In the genomic region with DNA sequence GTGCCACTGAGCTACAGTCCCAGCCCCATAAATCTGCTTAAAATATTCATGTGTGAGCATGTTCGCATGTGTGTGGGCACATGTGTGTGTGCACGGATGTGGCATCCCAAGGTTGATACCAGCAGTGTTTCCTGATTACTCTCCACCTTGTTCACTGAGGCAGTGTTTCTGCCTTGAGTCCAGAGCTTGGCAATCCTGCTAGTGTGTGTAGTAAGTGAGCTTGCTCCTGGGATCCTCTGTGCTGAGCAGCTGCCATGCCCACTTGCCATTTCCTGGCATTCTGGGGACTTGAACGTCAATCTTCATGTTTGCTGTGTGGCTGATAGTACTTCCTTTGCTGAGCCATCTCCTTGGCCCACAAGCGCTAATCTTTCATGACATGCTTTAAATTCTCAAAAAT, we compare ENCODE assay signal across 19 mouse cellular contexts. TPM values are rescaled to one million over a fixed set of nuclear protein-coding genes. Genes with fewer than 3 reads are reported as not detected.
DNase-seq lines count a peak whose midpoint lies in the region; ATAC-seq and TF ChIP-seq lines count a peak whose summit lies in the region.
"Had no signal": no experiment of that assay in that cellular context is flagged by ENCODE, and none has a peak within 500 bp of the region (broad histone marks: within the 10 kb centered on the region; RNA-seq: fewer than 3 reads in every experiment).

No protein-coding gene starts in this region.

- H3K36me3 ChIP-seq in forebrain, embryonic 10.5 days (replicated peaks), result no peaks in the 10 kb centered on the region
- no peaks in the 10 kb centered on the region for H3K36me3 ChIP-seq in forebrain, embryonic 15.5 days
- H3K36me3 ChIP-seq in midbrain, embryonic 10.5 days, result no peaks in the 10 kb centered on the region
- no peaks in the 10 kb centered on the region for H3K36me3 ChIP-seq in midbrain, postnatal 0 days (ENCODE audit: insufficient read depth, low read length)
- H3K36me3 ChIP-seq: limb, embryonic 12.5 days; liver, embryonic 15.5 days had no signal

- H3K27me3 ChIP-seq in forebrain, embryonic 10.5 days (ENCODE audit: poor library complexity, severe bottlenecking), result no peaks in the 10 kb centered on the region
- no peaks in the 10 kb centered on the region for H3K27me3 ChIP-seq in forebrain, embryonic 15.5 days
- H3K27me3 ChIP-seq in midbrain, embryonic 10.5 days (ENCODE audit: low read depth, poor library complexity, severe bottlenecking), result no peaks in the 10 kb centered on the region
- H3K27me3 ChIP-seq in midbrain, postnatal 0 days (ENCODE audit: insufficient read depth, low read length), result no peaks in the 10 kb centered on the region
- H3K27me3 ChIP-seq: limb, embryonic 12.5 days; liver, embryonic 15.5 days had no signal

- no peak for ATAC-seq in forebrain, embryonic 15.5 days (replicated peaks)
- ATAC-seq in midbrain, postnatal 0 days (ENCODE audit: low FRiP score), result no peak
- ATAC-seq: forebrain, postnatal 0 days; hindbrain, embryonic 16.5 days; intestine, embryonic 16.5 days had no signal

- TF ChIP-seq CTCF in left cerebral cortex, adult 2 months (IDR thresholded peaks at IDR 0.05), result no peak
- TF ChIP-seq CTCF in midbrain, postnatal 0 days (IDR thresholded peaks at IDR 0.05), result no peak

- no peak overlapping the region for H3K9ac ChIP-seq in forebrain, embryonic 15.5 days (replicated peaks)
- no peak overlapping the region for H3K9ac ChIP-seq in midbrain, postnatal 0 days (replicated peaks; ENCODE audit: low read length, poor library complexity, severe bottlenecking)
- H3K9ac ChIP-seq: forebrain, postnatal 0 days; limb, embryonic 12.5 days; liver, embryonic 15.5 days had no signal

- 90% methylated on average over 4 of the region's 4 CpGs for WGBS in forebrain, embryonic 10.5 days
- WGBS in forebrain, embryonic 15.5 days, result 84% methylated on average over 4 of the region's 4 CpGs
- WGBS in midbrain, embryonic 10.5 days, result 85% methylated on average over 4 of the region's 4 CpGs
- 86% methylated on average over 4 of the region's 4 CpGs for WGBS in midbrain, postnatal 0 days

- intact Hi-C loops in left cerebral cortex, adult 2 months (cut with DNase I), result loop anchor here (5.0 kb wide), 1 partner anchor 63 kb away; no protein-coding TSS in a partner anchor

- DNase-seq in forebrain, embryonic 10.5 days (ENCODE audit: extremely low spot score, low spot score), result peak; percentile 9
- DNase-seq in left cerebral cortex, adult 2 months (ENCODE audit: extremely low spot score in 1 of 2, low spot score in 2 of 2), result peak in 1 of 2 experiments; percentile 7
- DNase-seq in left cerebral cortex, adult 8-10 months (ENCODE audit: low spot score in 2 of 2), result no peak
- peak; percentile 7 for DNase-seq in midbrain, embryonic 10.5 days (ENCODE audit: low spot score)
- no peak for DNase-seq in midbrain, postnatal 0 days (ENCODE audit: low spot score)
- peak; percentile 32 to 46 for DNase-seq in lung, postnatal 4 days
- DNase-seq: B cell, adult 2 months; cerebellum, adult 9-10 months; forebrain, postnatal 0 days; gastrocnemius, adult 2 months; heart, postnatal 36 days; midbrain, embryonic 14.5 days; right cerebral cortex, postnatal 25 days had no signal

- H3K9me3 ChIP-seq in forebrain, embryonic 10.5 days, result no peaks in the 10 kb centered on the region
- no peaks in the 10 kb centered on the region for H3K9me3 ChIP-seq in forebrain, embryonic 15.5 days
- no peaks in the 10 kb centered on the region for H3K9me3 ChIP-seq in midbrain, embryonic 10.5 days (replicated peaks)
- no peaks in the 10 kb centered on the region for H3K9me3 ChIP-seq in midbrain, postnatal 0 days (ENCODE audit: low read length)
- H3K9me3 ChIP-seq: limb, embryonic 12.5 days; liver, embryonic 15.5 days had no signal

- H3K4me3 ChIP-seq in forebrain, embryonic 10.5 days, result no peak overlapping the region
- no peak overlapping the region for H3K4me3 ChIP-seq in forebrain, embryonic 15.5 days
- no peak overlapping the region for H3K4me3 ChIP-seq in left cerebral cortex, adult 2 months
- no peak overlapping the region for H3K4me3 ChIP-seq in midbrain, embryonic 10.5 days
- no peak overlapping the region for H3K4me3 ChIP-seq in midbrain, postnatal 0 days (ENCODE audit: low read depth, low read length)
- H3K4me3 ChIP-seq: gastrocnemius, adult 2 months; limb, embryonic 12.5 days; liver, embryonic 15.5 days; myocyte had no signal

- H3K4me2 ChIP-seq in forebrain, embryonic 15.5 days (replicated peaks), result no peak overlapping the region
- H3K4me2 ChIP-seq in midbrain, postnatal 0 days (ENCODE audit: low read depth, low read length, poor library complexity, severe bottlenecking), result no peak overlapping the region
- H3K4me2 ChIP-seq: limb, embryonic 12.5 days; liver, embryonic 15.5 days had no signal

- peaks cover 8% of the 10 kb centered on the region for H3K4me1 ChIP-seq in forebrain, embryonic 10.5 days
- 0 out of 2 replicates have a peak, but pooled peaks cover 2% of the 10 kb centered on the region for H3K4me1 ChIP-seq in forebrain, embryonic 15.5 days
- peaks cover 18% of the 10 kb centered on the region for H3K4me1 ChIP-seq in midbrain, embryonic 10.5 days
- no peaks in the 10 kb centered on the region for H3K4me1 ChIP-seq in midbrain, postnatal 0 days (ENCODE audit: insufficient read depth, low read length)

- H3K27ac ChIP-seq in forebrain, embryonic 10.5 days, result no peak overlapping the region
- no peak overlapping the region for H3K27ac ChIP-seq in forebrain, embryonic 15.5 days (replicated peaks)
- peak overlapping the region; percentile 32; the same call in 1 of the 2 replicates for H3K27ac ChIP-seq in left cerebral cortex, adult 2 months
- H3K27ac ChIP-seq in midbrain, embryonic 10.5 days (replicated peaks), result no peak overlapping the region
- H3K27ac ChIP-seq in midbrain, postnatal 0 days (ENCODE audit: low read depth, low read length), result no peak overlapping the region
- H3K27ac ChIP-seq: gastrocnemius, adult 2 months; limb, embryonic 12.5 days; liver, embryonic 15.5 days had no signal

RNA-seq across cellular contexts. Expression of gene Mettl24, which starts 32.1 kb away (rescaled TPM):
- 0.53 and 0.78 TPM in 2 replicates for polyA plus RNA-seq in forebrain, embryonic 10.5 days (2016; fragmentation: Nextera tagmentation; extraction: Ambion mirVana)
- 0.23 and 0.29 TPM in 2 replicates for polyA plus RNA-seq in forebrain, embryonic 15.5 days (2015; fragmentation: Nextera tagmentation; extraction: Ambion mirVana)
- total RNA-seq in left cerebral cortex, adult 2 months (2021), result 1 to 10 TPM; 1.6 to 2.8 TPM
- total RNA-seq in left cerebral cortex, adult 8-10 months (2022), result 1 to 10 TPM; 2.9 to 4.3 (median 3.2) TPM
- 0.54 and 1.2 TPM in 2 replicates for polyA plus RNA-seq in midbrain, embryonic 10.5 days (2016; fragmentation: Nextera tagmentation; extraction: Ambion mirVana)
- total RNA-seq in midbrain, postnatal 0 days (2014; rRNA removed), result not detected in 2 replicates
- polyA plus RNA-seq in midbrain, postnatal 0 days (2015; fragmentation: Nextera tagmentation; extraction: Ambion mirVana), result 0.98 and 1.1 TPM in 2 replicates
- total RNA-seq: forebrain, postnatal 0 days had no signal

Comparison
In these comparisons a context has a peak if more than half of its experiments do, and no peak if none do; other contexts are left out.
1. DNase-seq: peak in forebrain, embryonic 10.5 days (single experiment), midbrain, embryonic 10.5 days (single experiment) and lung, postnatal 4 days (2 of 2); none in left cerebral cortex, adult 8-10 months (0 of 2) and midbrain, postnatal 0 days (single experiment).